18 mouse cellular contexts compared by ENCODE assay signal in genomic region chr11:25157861-25158245, GRCm38 (mm10).
DNase-seq lines count a peak whose midpoint lies in the region; ATAC-seq lines count a peak whose summit lies in the region.
"Had no signal": no experiment of that assay in that cellular context is flagged by ENCODE, and none has a peak within 500 bp of the region (broad histone marks: within the 10 kb centered on the region; RNA-seq: fewer than 3 reads in every experiment).

No protein-coding gene starts in this region.

- no peak for DNase-seq in heart, adult 8-10 months (ENCODE audit: low spot score)
- no peak for DNase-seq in hindbrain, embryonic 10.5 days (ENCODE audit: low spot score)
- DNase-seq in neural tube, embryonic 10.5 days (ENCODE audit: extremely low spot score, low spot score): no peak
- DNase-seq: adrenal gland, postnatal 10 days; cerebellum, adult 18-20 months; cerebellum, adult 9-11 months; cerebellum, postnatal 36 days; gastrocnemius, postnatal 14 days; kidney, adult 11 months; kidney, adult 9 months had no signal

- 14% methylated on average over 3 of the region's 3 CpGs for WGBS in forebrain, embryonic 15.5 days
- 40% methylated on average over 3 of the region's 3 CpGs for WGBS in forebrain, embryonic 12.5 days
- 70% methylated on average over 3 of the region's 3 CpGs for WGBS in heart, embryonic 13.5 days
- 75% methylated on average over 3 of the region's 3 CpGs for WGBS in hindbrain, embryonic 10.5 days
- 60% methylated on average over 3 of the region's 3 CpGs for WGBS in hindbrain, embryonic 16.5 days
- WGBS in neural tube, embryonic 15.5 days: 40% methylated on average over 3 of the region's 3 CpGs

- H3K27me3 ChIP-seq in forebrain, embryonic 15.5 days: no peaks in the 10 kb centered on the region
- no peaks in the 10 kb centered on the region for H3K27me3 ChIP-seq in forebrain, embryonic 12.5 days
- H3K27me3 ChIP-seq in heart, embryonic 13.5 days (replicated peaks): no peaks in the 10 kb centered on the region
- H3K27me3 ChIP-seq in hindbrain, embryonic 10.5 days (ENCODE audit: insufficient read depth, poor library complexity, severe bottlenecking): no peaks in the 10 kb centered on the region
- no peaks in the 10 kb centered on the region for H3K27me3 ChIP-seq in hindbrain, embryonic 16.5 days (replicated peaks; ENCODE audit: control insufficient read depth, insufficient read depth, low read length)
- no peaks in the 10 kb centered on the region for H3K27me3 ChIP-seq in neural tube, embryonic 15.5 days (replicated peaks)
- H3K27me3 ChIP-seq: hindbrain, embryonic 12.5 days had no signal

- 0 out of 2 replicates have a peak, but pooled peaks have one; percentile 36 for ATAC-seq in forebrain, embryonic 15.5 days (replicated peaks)
- ATAC-seq in forebrain, embryonic 12.5 days (ENCODE audit: low FRiP score): no peak
- ATAC-seq in heart, embryonic 13.5 days (ENCODE audit: extremely low read depth, insufficient number of reproducible peaks, low FRiP score, low TSS enrichment): no peak
- no peak for ATAC-seq in hindbrain, embryonic 16.5 days
- ATAC-seq in neural tube, embryonic 15.5 days (ENCODE audit: low FRiP score): no peak

- peaks cover 20% of the 10 kb centered on the region for H3K4me1 ChIP-seq in forebrain, embryonic 15.5 days
- peaks cover 19% of the 10 kb centered on the region for H3K4me1 ChIP-seq in forebrain, embryonic 12.5 days
- H3K4me1 ChIP-seq in heart, embryonic 13.5 days: peaks cover 4% of the 10 kb centered on the region; the same call in 1 of the 2 replicates
- peaks cover 25% of the 10 kb centered on the region for H3K4me1 ChIP-seq in hindbrain, embryonic 10.5 days (replicated peaks)
- peaks cover 2% of the 10 kb centered on the region; the same call in 1 of the 2 replicates for H3K4me1 ChIP-seq in hindbrain, embryonic 16.5 days (ENCODE audit: control insufficient read depth, insufficient read depth, low read depth, low read length)
- H3K4me1 ChIP-seq in neural tube, embryonic 15.5 days: peaks cover 8% of the 10 kb centered on the region; the same call in 1 of the 2 replicates

- H3K27ac ChIP-seq in forebrain, embryonic 15.5 days (replicated peaks): peak overlapping the region; percentile 73
- no peak overlapping the region for H3K27ac ChIP-seq in forebrain, embryonic 12.5 days
- H3K27ac ChIP-seq in heart, embryonic 13.5 days (replicated peaks): no peak overlapping the region
- 0 out of 2 replicates have a peak overlapping the region, but pooled peaks have one; percentile 81 for H3K27ac ChIP-seq in hindbrain, embryonic 10.5 days
- H3K27ac ChIP-seq in hindbrain, embryonic 16.5 days (ENCODE audit: low read depth, low read length): no peak overlapping the region
- H3K27ac ChIP-seq in neural tube, embryonic 15.5 days (replicated peaks): no peak overlapping the region
- H3K27ac ChIP-seq: embryonic facial prominence, embryonic 10.5 days; kidney, postnatal 0 days had no signal

- no peak overlapping the region for H3K4me3 ChIP-seq in forebrain, embryonic 15.5 days
- no peak overlapping the region for H3K4me3 ChIP-seq in forebrain, embryonic 12.5 days (replicated peaks)
- H3K4me3 ChIP-seq in heart, embryonic 13.5 days: no peak overlapping the region
- no peak overlapping the region for H3K4me3 ChIP-seq in hindbrain, embryonic 10.5 days
- H3K4me3 ChIP-seq in hindbrain, embryonic 16.5 days (ENCODE audit: low read length): no peak overlapping the region
- no peak overlapping the region for H3K4me3 ChIP-seq in neural tube, embryonic 15.5 days (replicated peaks)

- no peaks in the 10 kb centered on the region for H3K9me3 ChIP-seq in forebrain, embryonic 15.5 days
- no peaks in the 10 kb centered on the region for H3K9me3 ChIP-seq in forebrain, embryonic 12.5 days
- no peaks in the 10 kb centered on the region for H3K9me3 ChIP-seq in heart, embryonic 13.5 days
- no peaks in the 10 kb centered on the region for H3K9me3 ChIP-seq in hindbrain, embryonic 10.5 days
- no peaks in the 10 kb centered on the region for H3K9me3 ChIP-seq in hindbrain, embryonic 16.5 days (ENCODE audit: control insufficient read depth, low read length)
- H3K9me3 ChIP-seq in neural tube, embryonic 15.5 days (replicated peaks): no peaks in the 10 kb centered on the region
- H3K9me3 ChIP-seq: embryonic facial prominence, embryonic 10.5 days; hindbrain, embryonic 12.5 days had no signal

- no peak overlapping the region for H3K9ac ChIP-seq in forebrain, embryonic 15.5 days (replicated peaks)
- H3K9ac ChIP-seq in forebrain, embryonic 12.5 days: no peak overlapping the region
- H3K9ac ChIP-seq in heart, embryonic 13.5 days: no peak overlapping the region
- H3K9ac ChIP-seq in hindbrain, embryonic 16.5 days (ENCODE audit: low read depth, low read length): no peak overlapping the region
- H3K9ac ChIP-seq in neural tube, embryonic 15.5 days (replicated peaks): no peak overlapping the region

- H3K4me2 ChIP-seq in forebrain, embryonic 15.5 days (replicated peaks): no peak overlapping the region
- H3K4me2 ChIP-seq in forebrain, embryonic 12.5 days: no peak overlapping the region
- H3K4me2 ChIP-seq in heart, embryonic 13.5 days: peak overlapping the region; percentile 63; the same call in 1 of the 2 replicates
- H3K4me2 ChIP-seq in hindbrain, embryonic 16.5 days (ENCODE audit: low read length): no peak overlapping the region
- peak overlapping the region; percentile 49 for H3K4me2 ChIP-seq in neural tube, embryonic 15.5 days

- no peaks in the 10 kb centered on the region for H3K36me3 ChIP-seq in forebrain, embryonic 15.5 days
- H3K36me3 ChIP-seq in forebrain, embryonic 12.5 days (replicated peaks): no peaks in the 10 kb centered on the region
- H3K36me3 ChIP-seq in heart, embryonic 13.5 days: no peaks in the 10 kb centered on the region
- no peaks in the 10 kb centered on the region for H3K36me3 ChIP-seq in hindbrain, embryonic 10.5 days
- no peaks in the 10 kb centered on the region for H3K36me3 ChIP-seq in hindbrain, embryonic 16.5 days (ENCODE audit: control insufficient read depth, insufficient read depth, low read length)
- H3K36me3 ChIP-seq in neural tube, embryonic 15.5 days: no peaks in the 10 kb centered on the region
- H3K36me3 ChIP-seq: embryonic facial prominence, embryonic 10.5 days; hindbrain, embryonic 12.5 days had no signal

Comparison
In these comparisons a context has a peak if more than half of its experiments do, and no peak if none do; other contexts are left out.
1. H3K27ac ChIP-seq: peak in forebrain, embryonic 15.5 days (single experiment) and hindbrain, embryonic 10.5 days (single experiment); none in forebrain, embryonic 12.5 days (single experiment), heart, embryonic 13.5 days (single experiment), hindbrain, embryonic 16.5 days (single experiment) and neural tube, embryonic 15.5 days (single experiment).
2. H3K4me2 ChIP-seq: peak in heart, embryonic 13.5 days (single experiment) and neural tube, embryonic 15.5 days (single experiment); none in forebrain, embryonic 15.5 days (single experiment), forebrain, embryonic 12.5 days (single experiment) and hindbrain, embryonic 16.5 days (single experiment).